Mouse (Mus musculus): ENCODE results near the gene Chrnd.
A peak's percentile ranks its signal among the peaks of the same experiment; 100 is the strongest.

The Chrnd gene

DNA sequence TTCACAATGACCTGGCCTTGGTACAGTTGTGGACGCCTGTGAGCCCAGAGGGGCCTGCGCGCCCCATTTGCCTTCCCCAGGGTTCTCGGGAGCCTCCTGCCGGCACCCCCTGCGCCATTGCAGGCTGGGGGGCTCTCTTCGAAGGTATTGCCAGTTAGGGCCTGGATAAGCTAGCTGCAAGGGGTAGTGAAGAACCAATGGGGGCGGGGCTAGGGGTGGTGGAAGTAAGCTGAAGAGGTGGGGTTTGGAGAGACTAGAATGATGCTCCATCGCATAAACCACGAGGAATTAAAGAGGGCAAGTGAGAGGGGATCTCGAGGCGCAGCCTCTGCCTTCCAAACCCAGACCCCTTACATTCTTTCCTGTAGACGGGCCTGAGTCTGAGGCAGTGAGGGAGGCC is 4.9 kb upstream of the Chrnd start:
- DNase-seq = no peak

GRCm38 (mm10) chr1:87186261-87187036 is 4.0 kb upstream of the Chrnd start:
- DNase-seq = peak; percentile 13

DNA sequence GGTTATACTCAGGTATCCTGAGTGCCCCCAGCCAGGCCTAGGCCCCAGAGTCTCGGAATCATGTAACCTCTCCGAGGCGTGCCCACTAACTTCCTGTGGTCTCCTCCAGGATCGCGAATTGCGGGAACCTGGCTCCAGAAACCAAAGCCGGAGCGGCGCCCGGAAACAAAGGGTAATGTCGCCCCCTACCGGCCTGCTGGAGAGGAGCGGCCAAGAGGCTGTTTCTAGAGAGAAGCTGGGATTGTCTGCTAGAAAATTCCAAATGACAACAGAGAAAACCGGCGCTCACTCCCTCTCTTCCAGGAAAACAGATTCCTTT is 3.4 kb upstream of the Chrnd start:
- DNase-seq = peak; percentile 72

- DNase-seq = no peak
Observed at GRCm38 (mm10) chr1:87197296-87197695, 6.9 kb downstream of the Chrnd start.

DNA sequence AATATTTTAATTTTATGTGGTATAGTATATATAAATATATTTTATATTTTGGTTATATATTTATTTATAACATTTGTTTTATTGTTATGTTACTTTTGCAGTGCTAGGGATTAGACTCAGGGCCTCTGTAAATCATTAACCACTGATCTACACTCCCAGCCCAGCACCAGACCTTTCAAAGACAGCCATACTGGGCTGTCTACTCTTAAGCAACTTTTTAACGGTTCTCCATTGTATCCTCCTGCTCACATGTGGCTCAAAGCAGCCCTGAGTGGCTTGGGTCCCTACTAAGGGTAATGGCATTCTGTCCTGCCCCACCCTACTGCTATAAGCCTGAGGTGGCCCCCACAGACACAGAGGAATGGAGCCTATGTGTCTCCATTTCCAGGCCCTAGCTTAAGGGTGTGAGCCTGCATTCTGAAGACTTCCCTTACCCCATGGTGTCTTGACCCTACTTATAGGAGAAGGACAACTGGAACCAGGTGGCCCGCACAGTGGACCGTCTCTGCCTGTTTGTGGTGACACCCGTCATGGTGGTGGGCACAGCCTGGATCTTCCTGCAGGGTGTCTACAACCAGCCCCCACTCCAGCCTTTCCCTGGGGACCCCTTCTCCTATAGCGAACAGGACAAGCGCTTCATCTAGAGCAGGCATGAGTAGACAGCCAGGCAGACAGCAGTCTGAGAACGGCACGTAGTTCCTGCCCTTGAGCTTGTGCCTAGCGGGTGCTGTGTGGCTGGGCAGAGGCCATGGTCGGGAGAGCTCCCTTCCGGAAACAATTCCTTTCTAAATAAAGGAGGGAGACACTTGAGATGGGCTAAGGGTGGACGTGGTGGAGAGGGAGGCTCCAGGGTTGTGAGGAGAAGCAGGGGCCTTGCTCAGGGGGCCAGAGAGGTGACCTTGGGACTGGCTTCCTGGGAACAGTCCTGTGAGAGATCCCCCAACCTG is 8.0 kb downstream of the Chrnd start:
- DNase-seq = no peak

GRCm38 (mm10) chr1:87200811-87201210 is 10.4 kb downstream of the Chrnd start:
- DNase-seq = no peak

- no peak for DNase-seq
Observed at GRCm38 (mm10) chr1:87201848-87202247, 11.4 kb downstream of the Chrnd start.

DNA sequence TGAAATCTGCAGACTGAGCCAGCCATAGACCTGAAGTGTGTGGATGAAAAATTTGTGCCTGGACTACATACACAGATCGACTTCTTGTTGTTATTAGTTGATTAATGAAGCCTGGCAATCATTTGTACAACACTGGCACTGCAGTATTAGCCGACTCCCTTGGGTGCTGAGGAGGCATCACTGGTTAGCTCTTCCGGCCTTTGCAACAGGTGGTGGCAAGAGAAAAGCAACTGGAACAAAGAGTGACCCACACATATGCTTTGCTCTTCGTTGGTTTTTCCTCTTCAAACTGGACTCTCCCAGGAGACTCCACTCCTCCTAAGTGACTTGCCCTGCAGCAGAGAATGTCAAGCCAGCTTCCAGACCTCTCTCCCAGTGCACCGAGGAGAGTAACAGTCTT is 13.4 kb downstream of the Chrnd start:
- DNase-seq = no peak

DNA sequence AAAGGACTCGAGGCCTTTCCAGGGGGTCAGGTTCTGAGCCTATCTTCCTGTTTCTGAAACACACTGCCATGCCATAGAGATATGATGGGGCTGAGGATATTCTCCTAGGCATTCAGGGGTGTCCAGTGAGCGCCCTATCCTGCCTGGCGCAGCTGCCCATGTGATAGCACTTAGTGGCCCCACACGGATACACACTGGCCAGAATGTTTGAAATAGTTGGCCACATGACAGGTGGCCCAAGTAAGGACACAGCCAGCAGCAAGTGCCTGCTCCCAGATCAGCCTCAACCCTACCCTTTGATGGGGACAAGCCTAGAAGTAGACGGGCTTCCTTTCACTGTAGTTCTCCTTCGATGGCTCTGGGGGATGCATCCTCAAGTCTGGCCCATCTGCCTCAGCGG is 14.1 kb downstream of the Chrnd start, which contains the start of gene Chrng:
Gene Chrng, plus strand, starts transcription at position 193 of the 400 bp plus-strand sequence.
- no peak for DNase-seq

DNA sequence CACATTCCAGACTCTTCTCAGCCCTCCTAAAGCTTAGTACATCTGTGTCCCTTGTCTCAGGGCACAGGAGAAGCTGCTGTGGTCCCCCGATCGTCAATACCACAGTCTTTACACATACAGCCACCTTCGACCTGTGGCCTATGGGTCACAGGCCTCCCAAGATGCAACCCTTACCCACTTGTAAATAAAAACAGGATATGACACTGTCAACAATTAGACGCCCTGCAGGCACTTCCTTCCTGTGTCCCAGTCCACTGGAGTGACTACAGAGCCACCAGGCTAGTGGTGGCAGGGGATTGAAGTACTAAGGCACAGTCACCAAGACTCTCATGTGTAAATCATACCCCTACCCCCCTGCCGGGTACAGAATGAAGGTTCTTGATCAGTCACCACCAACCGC is 14.6 kb downstream of the Chrnd start:
- no peak for DNase-seq

- DNase-seq = no peak
Observed at GRCm38 (mm10) chr1:87205502-87205901, 15.1 kb downstream of the Chrnd start.

DNA sequence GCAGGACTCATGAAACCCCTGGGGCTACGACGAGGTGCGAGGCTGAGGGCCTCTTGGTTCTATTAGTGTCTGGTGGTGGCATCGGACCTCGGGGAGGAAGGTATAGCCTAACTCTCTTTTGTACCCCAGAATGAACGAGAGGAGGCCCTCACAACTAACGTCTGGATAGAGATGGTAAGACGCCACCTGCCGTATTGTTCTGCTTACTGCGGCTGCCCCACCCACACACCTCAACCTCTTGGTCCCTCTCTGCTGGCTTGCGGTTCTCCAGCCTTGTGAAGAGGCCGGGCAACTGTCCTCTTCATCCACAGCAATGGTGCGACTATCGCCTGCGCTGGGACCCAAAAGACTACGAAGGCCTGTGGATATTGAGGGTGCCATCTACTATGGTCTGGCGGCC is 15.9 kb downstream of the Chrnd start:
- DNase-seq = no peak

DNA sequence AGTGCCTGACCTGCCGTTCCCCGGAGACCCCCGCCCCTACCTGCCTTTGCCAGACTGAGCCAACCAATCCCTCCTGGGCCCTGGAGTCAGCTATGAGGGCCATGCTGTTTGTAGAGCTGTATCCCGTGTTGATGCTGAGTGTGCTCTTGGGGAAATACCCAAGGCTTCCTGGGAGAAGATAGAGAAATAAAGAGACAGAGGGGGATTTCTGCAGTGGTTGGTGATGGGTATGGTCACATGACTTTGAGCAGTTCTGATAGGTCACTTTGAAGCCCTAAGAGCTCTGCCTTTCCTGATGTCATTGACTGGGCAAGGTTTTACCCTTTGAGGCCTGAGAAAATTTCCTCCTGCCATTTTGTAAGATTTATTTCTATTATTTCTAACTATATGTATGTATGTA is 21.0 kb downstream of the Chrnd start:
- no peak for DNase-seq

DNA sequence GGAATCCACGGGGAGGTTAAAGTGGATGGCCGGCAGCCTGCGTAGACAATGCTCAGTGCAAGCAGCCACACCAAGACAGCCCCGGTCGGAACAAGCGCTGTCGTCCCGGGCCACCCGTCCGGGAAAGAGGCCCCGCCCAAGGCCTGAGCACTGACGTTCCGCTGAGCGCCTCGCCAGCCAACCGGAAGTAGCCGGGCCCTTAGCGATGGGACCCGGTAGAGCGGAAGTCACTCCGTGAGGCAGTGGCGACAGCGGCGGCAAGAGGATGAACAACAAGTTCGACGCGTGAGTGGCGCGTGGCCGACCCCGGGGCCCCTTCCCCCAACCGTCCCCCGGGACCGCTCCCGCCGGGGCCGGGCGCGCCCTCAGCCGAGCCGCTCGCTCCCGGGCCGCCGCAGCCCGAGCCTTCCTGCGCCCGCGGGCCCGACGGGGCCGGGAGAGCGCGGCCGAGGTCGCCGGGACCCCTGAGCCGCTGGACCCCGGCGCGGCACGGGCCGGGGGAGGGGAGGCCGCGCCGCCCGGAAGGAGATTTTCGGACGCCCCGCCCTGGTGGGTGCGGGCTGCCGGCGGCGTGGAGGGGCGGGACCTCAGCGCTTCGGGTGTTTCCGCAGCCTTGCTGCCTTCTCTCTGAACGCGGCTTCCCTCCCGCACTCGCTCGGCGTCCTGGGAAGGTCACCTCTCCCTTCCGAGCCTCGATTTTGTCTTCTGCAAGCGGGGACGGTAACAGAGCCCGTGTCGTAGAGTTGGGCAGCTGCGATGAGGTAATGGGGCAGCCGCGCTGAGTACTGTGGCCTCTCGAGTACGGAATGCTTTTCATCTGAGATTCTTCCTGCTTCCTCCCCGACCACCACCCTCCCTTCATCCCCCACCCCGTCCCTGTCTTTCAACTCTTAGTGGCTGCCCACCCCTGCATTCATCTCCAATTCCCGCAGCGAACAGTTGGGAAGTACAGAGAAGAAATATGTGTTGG is 23.6 kb downstream of the Chrnd start, which contains the start of gene Eif4e2:
Gene Eif4e2, plus strand, starts transcription at position 180 of the 970 bp plus-strand sequence.
- DNase-seq = peak; percentile 91

DNA sequence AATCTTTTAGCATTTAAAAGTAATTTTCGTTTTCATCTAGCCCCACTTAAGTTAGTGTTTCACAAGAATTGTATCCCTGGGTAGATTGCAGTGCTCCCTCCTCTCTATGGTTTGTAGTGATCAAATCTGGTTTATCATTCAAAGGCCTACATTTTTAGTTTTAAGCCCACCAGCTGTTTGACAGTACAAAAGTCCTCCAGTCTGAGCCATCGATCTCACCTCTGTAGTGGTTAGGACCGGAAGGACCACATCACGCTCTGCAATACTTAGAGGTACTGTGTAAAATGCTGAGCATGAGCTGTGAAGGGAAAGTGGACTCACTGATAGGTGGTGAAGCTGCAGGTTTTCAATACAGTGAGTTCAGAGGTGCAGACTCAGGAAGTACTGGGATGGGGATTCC is 24.3 kb downstream of the Chrnd start:
- DNase-seq = no peak

- DNase-seq = peak; percentile 29
Observed at GRCm38 (mm10) chr1:87217938-87218337, 27.5 kb downstream of the Chrnd start.

GRCm38 (mm10) chr1:87225739-87226138 is 35.3 kb downstream of the Chrnd start:
- DNase-seq = no peak

DNA sequence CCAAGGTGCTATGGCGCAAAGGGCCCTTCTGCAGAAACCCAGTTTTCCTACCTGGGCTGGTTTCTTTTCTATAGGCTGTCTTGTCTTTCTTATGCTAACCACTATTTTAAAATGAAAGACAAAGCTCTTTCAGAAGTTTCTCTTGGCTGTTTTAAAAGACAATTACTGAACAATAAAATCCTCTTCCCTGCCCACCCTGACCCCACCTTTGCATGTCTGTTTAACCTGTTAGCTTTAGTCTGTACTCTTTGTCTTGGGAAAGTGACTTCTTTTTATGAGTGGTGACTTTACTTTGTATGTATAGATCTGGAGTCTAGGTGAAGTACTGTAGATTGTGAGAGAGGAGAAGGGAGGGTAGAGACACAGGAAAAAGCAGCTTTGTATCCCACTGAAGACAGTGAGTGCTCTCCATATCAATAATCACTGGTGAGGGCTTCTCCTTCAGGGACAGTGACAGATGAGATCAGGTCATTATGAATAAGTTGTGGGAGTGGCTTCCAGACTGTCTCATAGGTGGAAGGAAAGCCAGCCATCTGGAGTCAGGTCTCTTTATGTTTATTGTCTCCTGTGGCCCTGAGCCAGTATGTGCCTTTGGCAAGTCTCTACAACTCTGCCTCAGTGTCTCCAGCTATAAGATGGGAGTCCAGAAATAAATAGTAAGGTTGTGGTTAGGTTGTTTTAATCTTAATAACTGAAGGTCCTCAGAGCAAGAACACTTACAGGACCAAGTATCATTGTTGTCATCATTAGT is 36.2 kb downstream of the Chrnd start:
- DNase-seq = no peak

GRCm38 (mm10) chr1:87227160-87227550 is 36.7 kb downstream of the Chrnd start:
- DNase-seq = no peak

GRCm38 (mm10) chr1:87230606-87231005 is 40.2 kb downstream of the Chrnd start:
- DNase-seq = no peak

- no peak for DNase-seq
Observed at GRCm38 (mm10) chr1:87232197-87232596, 41.8 kb downstream of the Chrnd start.

GRCm38 (mm10) chr1:87239056-87239455 is 48.6 kb downstream of the Chrnd start:
- no peak for DNase-seq

Data from kidney, adult 18-20 months (tissue).